Mouse (Mus musculus): ENCODE measurements around the gene Vmn2r59.
"Not testable (repeated sequence)": the region's sequence is repeated elsewhere in the genome, so short reads cannot be mapped to it uniquely, and the experiment has no call there.

The Vmn2r59 gene

GRCm38 (mm10) chr7:42058923-42059322, at the start of gene Vmn2r59:
Gene Vmn2r59, minus strand, starts transcription at chr7:42059023.
- no peak for DNase-seq (ENCODE audit: extremely low spot score, low read depth, low spot score)

GRCm38 (mm10) chr7:42107470-42107869, 48.6 kb upstream of the Vmn2r59 start, which contains the start of gene Vmn2r60:
Gene Vmn2r60, plus strand, starts transcription at chr7:42107770.
- DNase-seq (ENCODE audit: extremely low spot score, low read depth, low spot score): no peak

- DNase-seq (ENCODE audit: extremely low spot score, low read depth, low spot score): not testable (repeated sequence)
Observed at GRCm38 (mm10) chr7:42107061-42107460, 48.2 kb upstream of the Vmn2r59 start.
